Mouse (Mus musculus) CH12.LX (cell line): ENCODE results near the gene Mon1b. TPM values are rescaled to one million over a fixed set of nuclear protein-coding genes. Genes with fewer than 3 reads are reported as not detected.

Experiments used
- DNase-seq: peaks from one replicate; pipeline ENCODE4 v3.0.0-alpha.2; 2013; ENCODE audit errors: extremely low read depth
- H3K27ac ChIP-seq: 2 replicates; pipeline ENCODE4 v1.5.1; 2012; ENCODE audit warnings: low read depth, mild to moderate bottlenecking, control low read depth, moderate library complexity; ENCODE audit not compliant: insufficient read depth
- H3K27me3 ChIP-seq: replicated peaks from 2 replicates; pipeline ENCODE3; 2012; ENCODE audit warnings: inconsistent platforms
- H3K36me3 ChIP-seq, 2 experiments: replicated peaks in 1 of 2; 2 replicates each; pipeline versions ENCODE3 to v1.6.1; 2012; ENCODE audit warnings: inconsistent platforms in 1 of 2, low read length in 1 of 2, mild to moderate bottlenecking in 1 of 2, mixed read lengths in 1 of 2, moderate library complexity in 1 of 2; ENCODE audit not compliant: control insufficient read depth in 1 of 2, insufficient read depth in 1 of 2
- H3K4me1 ChIP-seq, 2 experiments: 2 replicates each; pipeline ENCODE4 v1.6.1; 2012; ENCODE audit warnings: inconsistent platforms in 1 of 2, moderate library complexity in 1 of 2; ENCODE audit not compliant: insufficient read depth in 2 of 2, control insufficient read depth in 1 of 2
- H3K4me2 ChIP-seq: 2 replicates; pipeline ENCODE4 v1.6.1; 2012; ENCODE audit warnings: low read depth, mild to moderate bottlenecking, control low read depth; ENCODE audit not compliant: poor library complexity, insufficient read depth, severe bottlenecking
- H3K4me3 ChIP-seq, 3 experiments: fragments of 150-350 bp in 1 of 3; sonication (generic) in 1 of 3; replicated peaks in 1 of 3; 2 replicates each; pipeline versions ENCODE3 to v1.5.1; 2011 to 2012; ENCODE audit warnings: low read depth in 2 of 3, low read length in 2 of 3, mild to moderate bottlenecking in 2 of 3, moderate library complexity in 2 of 3, control low read depth in 1 of 3, improper control_type of control experiment in 1 of 3, inconsistent platforms in 1 of 3, mixed read lengths in 1 of 3; ENCODE audit not compliant: poor library complexity in 1 of 3
- H3K79me2 ChIP-seq: replicated peaks from 2 replicates; pipeline ENCODE4 v1.6.1; 2012; ENCODE audit warnings: mild to moderate bottlenecking, moderate library complexity; ENCODE audit not compliant: control insufficient read depth, poor library complexity, insufficient read depth, severe bottlenecking; ENCODE audit errors: extremely low read depth
- H3K9ac ChIP-seq: 2 replicates; pipeline ENCODE4 v1.6.1; 2012; ENCODE audit warnings: low read depth, mild to moderate bottlenecking, control low read depth, moderate library complexity; ENCODE audit not compliant: insufficient read depth
- H3K9me3 ChIP-seq: replicated peaks from 2 replicates; pipeline ENCODE3; 2012; ENCODE audit warnings: low read length, inconsistent platforms, mixed read lengths
- BHLHE40 ChIP-seq: IDR thresholded peaks from 2 replicates; pipeline ENCODE4 v1.6.1; 2011; ENCODE audit warnings: mild to moderate bottlenecking, low read depth, low read length, improper control_type of control experiment
- CHD1 ChIP-seq: IDR thresholded peaks from 2 replicates; pipeline ENCODE4 v1.6.1; 2012; ENCODE audit warnings: low read depth, low read length, improper control_type of control experiment, inconsistent platforms
- CHD2 ChIP-seq: IDR thresholded peaks from 2 replicates; pipeline ENCODE4 v1.6.1; 2011; ENCODE audit warnings: low read length, improper control_type of control experiment
- CTCF ChIP-seq, 2 experiments: IDR thresholded peaks in 1 of 2; conservative IDR thresholded peaks in 1 of 2; 2 replicates each; pipeline ENCODE4 v1.5.1; 2011 to 2012; ENCODE audit warnings: low read depth in 2 of 2, low read length in 2 of 2, improper control_type of control experiment in 1 of 2, inconsistent platforms in 1 of 2, mild to moderate bottlenecking in 1 of 2, moderate library complexity in 1 of 2
- E2F4 ChIP-seq: IDR thresholded peaks from 2 replicates; pipeline ENCODE4 v1.6.1; 2011; ENCODE audit warnings: low read depth, low read length, improper control_type of control experiment; ENCODE audit not compliant: insufficient replicate concordance
- ELF1 ChIP-seq: IDR thresholded peaks from 2 replicates; pipeline ENCODE4 v1.6.1; 2014; ENCODE audit warnings: low read depth, mild to moderate bottlenecking, inconsistent platforms, low read length, improper control_type of control experiment
- EP300 ChIP-seq: IDR thresholded peaks from 2 replicates; pipeline ENCODE4 v1.6.1; 2011; ENCODE audit warnings: low read length, improper control_type of control experiment
- ETS1 ChIP-seq: conservative IDR thresholded peaks from 2 replicates; pipeline ENCODE4 v1.6.1; 2012; ENCODE audit warnings: low read depth, mild to moderate bottlenecking, inconsistent platforms, low read length, improper control_type of control experiment, moderate library complexity
- GABPA ChIP-seq: IDR thresholded peaks from 2 replicates; pipeline ENCODE4 v1.6.1; 2012; ENCODE audit warnings: low read depth, low read length, improper control_type of control experiment, inconsistent platforms; ENCODE audit not compliant: insufficient replicate concordance
- HCFC1 ChIP-seq: IDR thresholded peaks from 2 replicates; pipeline ENCODE4 v1.6.1; 2012; ENCODE audit warnings: low read depth, mild to moderate bottlenecking, inconsistent platforms, low read length, improper control_type of control experiment
- IRF4 ChIP-seq: IDR thresholded peaks from 2 replicates; pipeline ENCODE4 v1.6.1; 2014; ENCODE audit warnings: low read depth, mild to moderate bottlenecking, inconsistent platforms, low read length, improper control_type of control experiment
- JUN ChIP-seq: IDR thresholded peaks from 2 replicates; pipeline ENCODE4 v1.6.1; 2011; ENCODE audit warnings: low read depth, mild to moderate bottlenecking, low read length, improper control_type of control experiment, moderate library complexity; ENCODE audit not compliant: insufficient read depth
- JUND ChIP-seq: conservative IDR thresholded peaks from 2 replicates; pipeline ENCODE4 v1.6.1; 2011; ENCODE audit warnings: low read depth, low read length, improper control_type of control experiment
- KAT2A ChIP-seq: IDR thresholded peaks from 2 replicates; pipeline ENCODE4 v1.6.1; 2012; ENCODE audit warnings: low read length, improper control_type of control experiment, inconsistent platforms; ENCODE audit not compliant: insufficient replicate concordance
- MAFK ChIP-seq: IDR thresholded peaks from 2 replicates; pipeline ENCODE4 v1.6.1; 2011; ENCODE audit warnings: low read length, improper control_type of control experiment; ENCODE audit not compliant: insufficient replicate concordance
- MAX ChIP-seq: IDR thresholded peaks from 2 replicates; pipeline ENCODE4 v1.6.1; 2011; ENCODE audit warnings: low read length, improper control_type of control experiment
- MAZ ChIP-seq: IDR thresholded peaks from 2 replicates; pipeline ENCODE4 v1.6.1; 2012; ENCODE audit warnings: low read depth, mild to moderate bottlenecking, inconsistent platforms, low read length, improper control_type of control experiment, moderate library complexity
- MEF2A ChIP-seq: IDR thresholded peaks from 2 replicates; pipeline ENCODE4 v1.6.1; 2014; ENCODE audit warnings: low read depth, mild to moderate bottlenecking, inconsistent platforms, low read length, improper control_type of control experiment, borderline replicate concordance
- MXI1 ChIP-seq: IDR thresholded peaks from 2 replicates; pipeline ENCODE4 v1.6.1; 2011; ENCODE audit warnings: mild to moderate bottlenecking, low read depth, low read length, improper control_type of control experiment
- MYC ChIP-seq: IDR thresholded peaks from 2 replicates; pipeline ENCODE4 v1.6.1; 2011; ENCODE audit warnings: low read depth, mild to moderate bottlenecking, improper control_type of control experiment, low read length
- NELFE ChIP-seq: IDR thresholded peaks from 2 replicates; pipeline ENCODE4 v1.6.1; 2011; ENCODE audit warnings: low read depth, low read length, improper control_type of control experiment
- NRF1 ChIP-seq: IDR thresholded peaks from 2 replicates; pipeline ENCODE4 v1.6.1; 2014; ENCODE audit warnings: low read depth, mild to moderate bottlenecking, inconsistent platforms, low read length, improper control_type of control experiment, moderate library complexity
- PAX5 ChIP-seq: IDR thresholded peaks from 2 replicates; pipeline ENCODE4 v1.6.1; 2012; ENCODE audit warnings: low read length, inconsistent platforms, mixed read lengths
- POLR2A ChIP-seq: IDR thresholded peaks from 2 replicates; pipeline ENCODE4 v1.6.1; 2011; ENCODE audit warnings: low read depth, mild to moderate bottlenecking, improper control_type of control experiment, low read length
- POLR2AphosphoS2 ChIP-seq: IDR thresholded peaks from 2 replicates; pipeline ENCODE4 v1.6.1; 2011; ENCODE audit warnings: low read depth, low read length, improper control_type of control experiment
- RAD21 ChIP-seq: IDR thresholded peaks from 2 replicates; pipeline ENCODE4 v1.6.1; 2011; ENCODE audit warnings: low read depth, mild to moderate bottlenecking, low read length, improper control_type of control experiment, moderate library complexity
- RCOR1 ChIP-seq: conservative IDR thresholded peaks from 2 replicates; pipeline ENCODE4 v1.6.1; 2012; ENCODE audit warnings: low read depth, mild to moderate bottlenecking, inconsistent platforms, low read length, improper control_type of control experiment
- SIN3A ChIP-seq: IDR thresholded peaks from 2 replicates; pipeline ENCODE4 v1.6.1; 2012; ENCODE audit warnings: low read length, improper control_type of control experiment, inconsistent platforms
- SMC3 ChIP-seq: IDR thresholded peaks from 2 replicates; pipeline ENCODE4 v1.6.1; 2011; ENCODE audit warnings: low read depth, low read length, improper control_type of control experiment
- TBP ChIP-seq: conservative IDR thresholded peaks from 2 replicates; pipeline ENCODE4 v1.6.1; 2011; ENCODE audit warnings: low read depth, low read length, improper control_type of control experiment
- TCF12 ChIP-seq: IDR thresholded peaks from 2 replicates; pipeline ENCODE4 v1.6.1; 2014; ENCODE audit warnings: low read depth, mild to moderate bottlenecking, inconsistent platforms, low read length, improper control_type of control experiment
- UBTF ChIP-seq: IDR thresholded peaks from 2 replicates; pipeline ENCODE4 v1.6.1; 2012; ENCODE audit warnings: low read depth, mild to moderate bottlenecking, inconsistent platforms, low read length, improper control_type of control experiment, moderate library complexity
- USF1 ChIP-seq: IDR thresholded peaks from 2 replicates; pipeline ENCODE4 v1.6.1; 2014; ENCODE audit warnings: low read depth, mild to moderate bottlenecking, inconsistent platforms, low read length, improper control_type of control experiment
- USF2 ChIP-seq: conservative IDR thresholded peaks from 2 replicates; pipeline ENCODE4 v1.6.1; 2011; ENCODE audit warnings: low read depth, low read length, improper control_type of control experiment
- ZC3H11A ChIP-seq: IDR thresholded peaks from 2 replicates; pipeline ENCODE4 v1.6.1; 2012; ENCODE audit warnings: low read depth, mild to moderate bottlenecking, inconsistent platforms, low read length, improper control_type of control experiment
- ZKSCAN1 ChIP-seq: IDR thresholded peaks from 2 replicates; pipeline ENCODE4 v1.6.1; 2012; ENCODE audit warnings: low read depth, inconsistent platforms, low read length, improper control_type of control experiment, borderline replicate concordance
- ZMIZ1 ChIP-seq: IDR thresholded peaks from 2 replicates; pipeline ENCODE4 v1.6.1; 2012; ENCODE audit warnings: low read depth, mild to moderate bottlenecking, inconsistent platforms, low read length, improper control_type of control experiment
- ZNF384 ChIP-seq: IDR thresholded peaks from 2 replicates; pipeline ENCODE4 v1.6.1; 2012; ENCODE audit warnings: low read depth, low read length, improper control_type of control experiment, inconsistent platforms
- dilution Hi-C: fragments of 300-500 bp; cut with MboI; formaldehyde crosslinking; loops from 2 replicates; pipeline ENCODE4 v1.14.3; 2020; ENCODE audit warnings: low sequenced_read_pairs; ENCODE audit not compliant: extremely low pct_unique_long_range_greater_than_20kb, extremely low pct_ligation_motif_present
- in situ Hi-C: fragments of 300-500 bp; cut with MboI; formaldehyde crosslinking; loops from 3 replicates; pipeline ENCODE4 v1.14.3; 2019; ENCODE audit warnings: low sequenced_read_pairs, low pct_ligation_motif_present, low pct_unique_long_range_greater_than_20kb, mixed read lengths
- polyA plus RNA-seq: library from polyadenylated mRNA; unstranded; fragments of >175 nt; gene quantifications from 2 replicates; pipeline ENCODE4 v1.2.1, GENCODE M21; 2012; ENCODE audit warnings: low read depth; ENCODE audit not compliant: insufficient read length
- total RNA-seq, 2 experiments: library from RNA; depleted of rRNA; stranded (reverse); fragments of 300-350 nt in 1 of 2; fragments of >200 nt in 1 of 2; gene quantifications; 2 replicates each; pipeline ENCODE4 v1.2.3; 2012 to 2014

Mon1b gene
- total and polyA plus RNA-seq, 3 experiments = 7.2 to 17.1 (median 15.2) TPM

DNA sequence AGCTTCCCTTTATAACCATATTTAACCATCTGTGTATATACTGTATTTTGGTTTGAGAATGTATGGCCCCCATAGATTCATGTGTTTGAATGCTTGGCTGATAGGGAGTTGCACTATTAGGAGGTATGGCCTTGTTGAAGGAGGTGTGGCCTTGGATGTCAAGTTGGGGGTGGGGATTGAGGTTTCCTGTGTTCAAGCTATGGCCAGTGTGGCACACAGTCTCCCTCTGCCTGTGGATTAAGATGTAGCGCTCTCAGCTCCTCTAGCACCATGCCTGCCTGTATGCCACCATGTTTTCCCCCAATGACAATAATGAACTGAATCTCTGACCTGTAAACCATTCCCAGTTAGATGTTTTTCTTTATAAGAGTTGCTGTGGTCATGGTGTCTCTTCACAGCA is 24.7 kb downstream of the Mon1b start:
- peak; percentile 80 for DNase-seq
- in situ Hi-C loops = loop anchor here (10.0 to 25.0 kb wide), 2 partner anchors 325 to 777 kb away; partner anchors contain the start of gene Wwox
- Histone ChIP-seq H3K4me1 (peaks cover 8 to 34% of the 10 kb centered on the region in 2 experiments), H3K4me3 (no peak overlapping the region), H3K36me3 (peaks cover 0 to 2% of the 10 kb centered on the region in 2 experiments), H3K4me2 (no peak overlapping the region), H3K9ac (no peak overlapping the region), H3K79me2 (no peaks in the 10 kb centered on the region), H3K27me3 (no peaks in the 10 kb centered on the region)
- TF ChIP-seq HCFC1 (peak; percentile 33; the same call in 1 of the 2 replicates), ETS1 (no peak), RCOR1 (no peak), E2F4 (no peak), USF1 (no peak), MAZ (no peak), MAFK (no peak), GABPA (no peak), RAD21 (peak; percentile 89), ZC3H11A (peak; percentile 54), KAT2A (no peak), NRF1 (no peak), IRF4 (peak; percentile 23; the same call in 1 of the 2 replicates), CTCF (conservative IDR thresholded peaks at IDR 0.05 in 1 of 2, IDR thresholded peaks at IDR 0.05 in 1 of 2; ENCODE audit: low read depth in 2 of 2, low read length in 2 of 2) (peak in 1 of 2 experiments; percentile 85; a peak in 2 of 4 replicates), ZMIZ1 (no peak), CHD2 (peak; percentile 60; the same call in 1 of the 2 replicates), MAX (no peak), MEF2A (no peak), TBP (no peak), ZKSCAN1 (no peak), POLR2AphosphoS2 (no peak), EP300 (no peak), ELF1 (0 out of 2 replicates have a peak, but pooled peaks have one; percentile 19), UBTF (no peak), SIN3A (peak; percentile 43; the same call in 1 of the 2 replicates), MXI1 (no peak), JUN (no peak), MYC (no peak; the same call in 1 of the 2 replicates), POLR2A (no peak), TCF12 (no peak), USF2 (no peak), BHLHE40 (no peak), PAX5 (no peak), JUND (no peak), ZNF384 (no peak), SMC3 (peak; percentile 93), NELFE (no peak), CHD1 (no peak)
- TF ChIP-seq, all 38 proteins: peak for 9
- Histone ChIP-seq H3K27ac (no peak overlapping the region), H3K9me3 (no peaks in the 10 kb centered on the region)
- dilution Hi-C loops = no loop called here
